Mouse (Mus musculus): Measurements from ENCODE around the gene Otc.

Gene Otc

DNA sequence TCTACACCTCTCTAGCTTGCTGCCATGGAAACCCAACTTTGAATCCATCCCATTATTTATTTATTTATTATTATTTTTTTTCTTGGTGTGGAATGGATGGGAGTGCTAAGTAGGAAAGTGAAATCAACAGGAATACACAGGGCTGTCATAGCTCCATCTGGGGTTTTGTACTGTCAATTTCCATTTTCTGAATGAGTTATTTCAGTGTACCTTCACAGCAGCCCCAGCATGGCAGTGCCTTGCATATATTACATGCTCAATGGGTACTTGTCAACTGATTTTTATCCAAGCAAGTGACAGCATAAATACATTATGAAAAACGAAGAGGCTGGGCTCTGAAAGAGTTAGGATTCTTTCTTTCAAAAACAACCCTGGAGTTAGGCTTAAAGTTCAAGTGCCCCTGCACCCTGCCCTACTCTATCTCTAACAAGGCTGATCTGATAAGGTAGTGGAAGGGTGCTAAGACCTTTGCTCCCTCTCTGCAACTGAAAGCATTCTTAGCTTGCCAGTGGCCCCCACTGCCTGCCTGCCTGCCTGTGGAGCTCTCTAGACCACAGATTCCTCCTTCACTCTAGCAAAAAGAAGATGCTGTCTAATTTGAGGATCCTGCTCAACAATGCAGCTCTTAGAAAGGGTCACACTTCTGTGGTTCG is at the start of gene Otc:
Otc (plus strand) TSS at position 454 of the 653 bp plus-strand sequence.
- no peak for DNase-seq

GRCm38 (mm10) chrX:10205937-10206336 is 46.2 kb upstream of the Otc start:
- DNase-seq: no peak

DNA sequence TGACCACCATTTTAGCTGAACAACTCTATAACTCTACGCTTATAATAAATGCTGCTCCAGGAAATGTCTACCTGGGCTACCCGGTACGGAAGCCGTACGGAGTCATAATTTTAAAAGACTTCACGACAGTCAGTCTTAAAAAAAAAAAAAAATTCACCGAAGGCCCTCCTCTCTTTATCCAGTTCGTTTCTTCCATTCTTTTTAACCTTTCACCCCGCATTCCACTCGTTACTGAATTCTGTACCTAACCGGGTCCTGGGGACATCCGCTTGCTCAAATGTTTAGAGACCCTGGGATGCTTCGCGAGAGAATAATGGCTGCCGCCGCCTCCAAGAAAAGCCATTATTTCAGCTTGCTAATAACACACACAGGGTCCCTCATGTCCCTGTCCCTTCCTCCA is 36.1 kb upstream of the Otc start:
- DNase-seq: no peak

GRCm38 (mm10) chrX:10216410-10216949 is 35.6 kb upstream of the Otc start, which contains the start of gene Rpgr:
TSS of gene Rpgr (minus strand) at chrX:10216920.
- peak; percentile 92 for DNase-seq

- no peak for DNase-seq
Observed at GRCm38 (mm10) chrX:10219281-10219680, 32.8 kb upstream of the Otc start.

DNA sequence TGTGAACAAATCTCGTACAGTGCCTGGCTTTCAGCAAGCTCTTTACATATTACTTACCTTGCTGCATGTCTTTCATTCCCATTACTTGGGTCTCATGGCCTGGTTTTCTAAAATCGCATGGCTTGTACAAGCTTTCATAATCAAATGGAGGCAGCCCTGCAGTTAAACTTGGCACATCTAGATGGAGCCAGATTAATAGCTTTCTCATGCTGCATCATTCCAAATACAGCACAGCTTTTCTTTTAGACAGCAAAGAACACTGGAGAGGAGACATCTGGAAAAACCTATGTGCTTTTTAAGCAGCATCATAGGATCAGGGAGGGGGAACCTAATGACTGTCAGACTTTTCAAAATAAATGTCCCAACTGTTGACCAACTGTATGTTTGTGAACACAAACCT is 19.1 kb upstream of the Otc start:
- no peak for DNase-seq

DNA sequence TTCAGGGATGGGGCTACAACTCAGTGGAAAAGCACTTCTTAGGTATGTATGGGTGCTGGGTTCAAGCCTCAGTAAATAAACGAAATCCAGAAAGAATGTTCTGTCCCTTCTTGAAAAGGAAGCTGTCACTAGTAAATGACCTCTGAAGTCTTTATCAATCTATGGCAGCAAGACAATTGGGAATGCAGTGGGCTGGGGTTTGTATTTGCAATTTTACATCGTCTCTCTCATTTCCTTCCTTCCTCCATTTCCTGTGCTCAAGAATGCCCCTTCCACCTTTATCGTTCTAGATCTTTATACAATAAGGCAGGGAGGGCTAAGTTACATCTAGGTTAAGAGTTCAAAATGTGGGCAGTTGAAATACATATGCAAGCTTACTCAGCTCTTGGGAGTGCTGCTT is 17.5 kb upstream of the Otc start:
- no peak for DNase-seq

- no peak for DNase-seq
Observed at GRCm38 (mm10) chrX:10239515-10239914, 12.6 kb upstream of the Otc start.

DNA sequence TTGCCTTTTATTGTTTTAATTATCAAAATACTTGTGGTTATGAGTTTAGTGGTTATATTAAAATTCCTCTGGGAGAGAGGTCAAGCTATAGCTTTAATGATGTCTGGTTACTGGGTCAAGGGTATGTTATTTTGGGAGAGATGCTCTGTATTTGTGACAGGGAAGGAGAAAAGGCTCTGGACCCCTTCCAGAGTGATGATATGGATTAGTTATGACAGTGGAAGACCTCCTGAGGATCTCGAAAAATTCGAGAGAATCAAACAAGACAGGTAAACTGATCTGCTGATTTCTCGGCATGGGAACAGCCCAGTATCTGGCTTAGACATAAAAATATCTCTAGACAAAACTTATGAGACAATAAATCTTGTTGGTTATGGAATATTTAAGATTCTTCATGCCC is 8.2 kb upstream of the Otc start:
- no peak for DNase-seq

DNA sequence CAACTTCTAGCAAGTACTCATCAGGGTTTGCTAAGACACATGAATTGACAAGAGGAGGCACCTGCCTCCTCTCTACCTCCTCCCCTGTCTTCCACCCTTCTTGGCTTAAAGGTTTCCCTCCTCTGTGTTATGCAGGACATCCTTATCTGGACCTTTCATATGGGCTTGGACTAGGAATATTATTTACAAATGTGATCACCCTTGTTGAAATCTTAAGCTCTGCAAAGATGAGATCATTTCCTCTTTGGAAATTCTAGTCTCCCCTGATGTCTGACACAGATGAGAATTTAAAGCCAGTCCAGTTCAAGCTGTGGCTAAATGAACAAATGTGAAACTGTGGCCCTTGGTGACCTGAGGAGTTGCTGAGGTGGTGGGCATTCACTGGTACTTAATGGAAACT is 748 bp upstream of the Otc start:
- no peak for DNase-seq

DNA sequence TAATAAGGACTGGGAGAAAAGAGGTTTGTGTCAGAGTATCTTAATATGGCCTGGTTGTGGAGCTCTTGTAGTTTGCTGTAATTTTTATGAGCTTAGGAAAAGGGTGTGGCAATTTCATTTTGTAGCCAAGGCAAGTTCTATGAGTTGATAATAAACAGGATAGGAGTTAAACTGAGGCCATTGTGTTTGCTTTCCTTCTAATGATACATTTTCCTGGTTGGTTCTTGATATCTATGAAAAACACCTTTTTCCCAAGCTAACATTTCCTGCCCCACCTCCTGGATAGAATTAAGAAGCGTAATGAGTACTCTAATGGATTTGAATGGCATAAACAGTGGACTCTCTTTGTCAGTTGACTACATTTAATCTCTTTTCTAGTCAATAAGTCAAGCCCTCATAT is 5.7 kb downstream of the Otc start:
- DNase-seq: no peak

DNA sequence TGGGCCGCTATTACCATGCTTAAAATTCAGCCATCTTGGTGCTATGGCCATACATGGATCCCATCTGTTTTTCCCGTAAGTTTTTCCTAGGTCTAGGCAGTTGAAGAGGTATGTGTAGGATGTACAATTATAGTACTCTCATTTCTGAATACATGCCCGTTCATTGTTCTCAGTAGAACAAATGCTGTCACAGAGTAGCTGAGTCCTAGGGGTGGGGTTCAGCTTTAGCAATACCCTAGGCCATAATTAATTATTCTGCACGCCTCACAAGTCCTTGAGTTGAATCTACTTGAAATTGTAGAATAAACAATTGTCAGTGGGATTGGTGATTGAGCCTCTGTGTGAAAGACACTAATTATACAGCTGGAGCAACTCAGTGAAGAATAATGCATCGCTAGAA is 6.2 kb downstream of the Otc start:
- no peak for DNase-seq

- no peak for DNase-seq
Observed at GRCm38 (mm10) chrX:10268308-10268707, 16.2 kb downstream of the Otc start.

- no peak for DNase-seq
Observed at GRCm38 (mm10) chrX:10268761-10269437, 16.8 kb downstream of the Otc start.

DNA sequence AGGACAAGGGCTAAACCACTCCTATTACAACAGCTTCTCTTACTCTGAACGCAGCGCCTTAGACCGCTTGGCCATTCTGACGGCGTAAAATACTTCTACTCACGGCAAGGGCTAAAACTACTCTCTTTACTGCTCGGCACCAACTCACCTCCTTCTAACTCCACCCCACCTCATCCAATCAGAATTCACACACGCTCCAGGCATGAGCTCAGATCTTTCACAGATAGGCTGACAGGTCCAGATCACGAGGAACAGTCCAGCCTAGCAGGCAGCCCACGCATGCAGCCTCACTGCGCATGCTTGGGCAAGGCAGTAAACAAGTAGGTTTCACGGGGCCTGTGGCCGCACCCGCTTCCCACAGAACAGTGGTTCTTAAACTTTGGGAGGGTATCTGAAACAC is 45.2 kb downstream of the Otc start:
- DNase-seq: no peak

GRCm38 (mm10) chrX:10318176-10318575 is 66.1 kb downstream of the Otc start:
- DNase-seq: no peak

DNA sequence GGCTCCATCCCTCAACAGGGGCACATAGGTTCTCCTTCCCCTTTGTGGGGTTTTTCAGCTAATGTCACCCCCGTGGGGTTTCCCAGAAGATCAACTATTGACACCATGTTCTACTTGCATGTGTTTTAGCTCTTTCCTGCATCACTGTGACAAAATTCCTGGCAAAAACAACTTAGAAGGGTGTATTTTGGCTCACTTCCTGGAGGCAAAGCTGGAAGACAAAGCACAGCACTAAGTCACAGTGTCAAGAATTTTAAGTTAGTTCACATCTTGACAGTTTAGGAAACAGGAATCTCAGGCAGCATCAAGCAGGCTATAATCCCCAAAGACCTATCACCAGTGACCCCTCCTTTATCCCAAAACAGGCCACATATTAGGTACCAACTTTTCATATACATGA is 78.1 kb downstream of the Otc start:
- no peak for DNase-seq

DNA sequence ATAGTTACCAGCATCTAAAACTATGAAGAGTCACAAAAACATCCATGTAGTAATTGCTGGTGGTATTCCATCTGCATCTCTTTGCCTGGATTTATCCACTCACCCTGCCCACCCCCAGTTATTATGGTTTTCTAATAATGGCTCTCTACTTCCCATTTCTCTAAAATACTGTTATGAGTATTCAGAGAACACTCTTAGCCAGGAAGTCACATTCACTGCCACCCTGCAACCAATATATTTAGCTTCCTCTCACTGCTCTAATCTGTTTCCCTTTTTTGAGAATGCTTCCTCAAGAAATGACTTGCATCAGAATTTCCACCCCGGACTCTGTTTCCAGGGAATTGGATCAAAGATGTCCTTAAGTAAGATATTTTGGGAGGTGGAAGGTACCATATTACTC is 79.6 kb downstream of the Otc start:
- no peak for DNase-seq

GRCm38 (mm10) chrX:10336816-10337215 is 84.7 kb downstream of the Otc start:
- no peak for DNase-seq

DNA sequence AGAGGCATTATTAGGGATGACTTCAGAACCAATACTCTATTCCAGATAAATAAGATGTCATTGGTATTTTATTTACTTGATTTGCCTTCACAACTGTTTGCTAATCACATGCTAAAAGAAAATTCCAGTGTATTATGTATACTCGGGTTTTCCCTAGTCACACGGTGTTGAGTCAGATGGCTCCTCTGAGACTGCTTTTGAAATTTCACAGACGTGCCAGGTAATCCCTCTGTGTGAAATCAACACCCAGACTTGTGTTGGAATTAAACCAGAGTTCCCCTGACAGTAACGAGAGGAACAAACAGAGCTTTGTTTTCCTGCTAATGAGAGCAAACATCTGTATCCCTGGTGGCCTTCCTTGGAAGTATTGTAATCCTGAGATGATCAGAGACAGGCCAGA is 103.8 kb downstream of the Otc start:
- no peak for DNase-seq
